Mouse (Mus musculus) adrenal gland, postnatal 14 days (tissue): Measurements from ENCODE around the gene Pacs2. TPM values are rescaled to one million over a fixed set of nuclear protein-coding genes. Genes with fewer than 3 reads are reported as not detected.

Experiments
- DNase-seq: peaks from one replicate; pipeline ENCODE4 v3.0.0; 2021; ENCODE audit warnings: mixed read lengths
- total RNA-seq: library from RNA; stranded (reverse); gene quantifications from 2 replicates; pipeline ENCODE4 v1.2.3, GENCODE M21; 2021

Pacs2 gene
- total RNA-seq, 1 experiment from 2014 or later: 30.0 TPM

- DNase-seq: no peak
These were observed 1.9 kb upstream of the Pacs2 start for GRCm38 (mm10) chr12:113012443-113012842.

- DNase-seq: no peak
These were observed 1.3 kb upstream of the Pacs2 start for GRCm38 (mm10) chr12:113013021-113013491.

GRCm38 (mm10) chr12:113014561-113015556 is 551 bp downstream of the Pacs2 start:
- peak; percentile 56 for DNase-seq

DNA sequence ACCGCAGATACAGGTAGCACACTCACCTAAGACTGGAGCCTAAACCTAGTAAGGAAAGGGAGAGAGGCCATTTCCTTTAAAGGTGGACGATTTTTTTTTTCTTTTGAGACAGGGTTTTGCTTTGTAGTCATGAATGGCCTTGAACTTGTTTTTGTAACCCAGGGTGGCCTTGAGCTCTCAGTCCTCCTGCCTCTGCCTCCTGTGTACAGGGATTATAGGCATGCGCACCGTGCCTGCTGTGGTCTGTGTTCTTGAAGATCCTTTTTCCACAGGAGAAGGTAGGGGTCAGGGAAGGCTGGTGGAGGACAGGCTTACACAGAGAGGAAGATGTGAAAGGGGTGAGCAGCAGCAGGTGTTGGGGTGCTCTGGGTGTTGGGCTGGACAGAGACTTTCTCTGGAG is 1.6 kb downstream of the Pacs2 start:
- no peak for DNase-seq

DNA sequence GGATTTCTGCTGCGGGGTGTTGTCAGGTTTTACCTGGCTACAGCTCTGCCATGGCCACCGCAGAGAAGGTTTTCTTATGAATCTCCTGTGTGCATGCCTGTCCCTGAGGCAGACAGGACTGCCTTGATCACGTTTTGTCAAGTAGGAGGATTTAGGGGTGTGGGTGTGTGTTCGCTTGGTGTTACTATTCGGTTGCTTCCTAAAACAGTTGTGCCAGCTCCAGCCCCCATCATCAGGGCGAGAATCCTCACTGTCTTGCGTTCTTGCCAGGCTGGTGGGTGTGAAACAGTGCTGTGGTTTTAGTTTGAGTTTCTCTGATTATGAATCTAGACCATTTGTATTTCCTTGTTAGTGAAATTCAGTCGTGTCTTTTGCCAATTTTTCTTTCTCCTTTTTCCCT is 2.7 kb downstream of the Pacs2 start:
- DNase-seq: no peak

DNA sequence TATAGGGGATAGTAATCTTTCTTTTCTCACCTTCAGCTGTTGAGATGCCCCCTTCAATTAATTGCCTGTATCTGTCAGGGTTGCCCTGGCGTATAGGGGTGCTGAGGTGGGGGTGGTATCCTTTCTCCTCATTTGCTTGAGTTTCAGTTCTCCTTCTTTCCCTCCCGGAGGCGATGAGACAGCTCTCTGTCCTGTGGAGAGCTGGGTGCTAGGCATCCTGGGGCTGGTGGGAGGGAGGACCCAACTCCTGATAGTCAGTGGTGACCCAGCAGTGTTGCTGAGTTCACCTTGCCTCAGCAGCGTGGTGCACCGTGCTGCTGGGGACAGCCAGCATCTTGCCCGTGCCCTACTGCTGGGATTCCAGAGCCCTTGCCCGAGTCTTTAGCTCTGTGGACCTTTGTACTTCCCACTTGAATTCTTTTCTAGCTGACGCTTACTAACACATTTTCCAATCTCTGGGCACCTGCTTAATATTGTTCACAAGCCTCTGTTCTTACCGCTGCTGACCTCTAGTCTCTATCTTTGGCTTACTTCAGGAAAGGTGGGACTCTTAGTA is 3.2 kb downstream of the Pacs2 start:
- DNase-seq: no peak

- no peak for DNase-seq
These were observed 4.5 kb downstream of the Pacs2 start for GRCm38 (mm10) chr12:113018763-113019162.

- no peak for DNase-seq
These were observed 7.2 kb downstream of the Pacs2 start for GRCm38 (mm10) chr12:113021488-113021887.

DNA sequence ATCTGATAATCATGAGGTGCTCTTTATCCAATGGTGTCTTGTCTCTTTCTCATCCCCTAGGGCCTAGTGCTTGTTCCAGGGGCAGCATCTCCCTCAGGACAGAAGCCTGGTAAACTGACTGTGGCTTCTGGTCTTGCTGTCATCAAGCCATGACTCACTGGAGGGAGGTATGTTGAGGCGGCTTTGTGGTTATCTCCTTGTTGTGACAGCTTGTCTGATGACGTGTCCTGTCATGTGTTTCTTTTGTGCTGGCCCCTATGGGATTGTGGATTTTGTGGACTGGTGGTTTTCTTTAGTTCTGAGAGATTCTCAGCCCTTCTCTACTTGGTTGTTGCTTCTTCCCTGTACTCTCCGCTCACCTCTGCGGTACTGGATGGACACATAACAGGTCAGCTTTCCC is 8.8 kb downstream of the Pacs2 start:
- no peak for DNase-seq

DNA sequence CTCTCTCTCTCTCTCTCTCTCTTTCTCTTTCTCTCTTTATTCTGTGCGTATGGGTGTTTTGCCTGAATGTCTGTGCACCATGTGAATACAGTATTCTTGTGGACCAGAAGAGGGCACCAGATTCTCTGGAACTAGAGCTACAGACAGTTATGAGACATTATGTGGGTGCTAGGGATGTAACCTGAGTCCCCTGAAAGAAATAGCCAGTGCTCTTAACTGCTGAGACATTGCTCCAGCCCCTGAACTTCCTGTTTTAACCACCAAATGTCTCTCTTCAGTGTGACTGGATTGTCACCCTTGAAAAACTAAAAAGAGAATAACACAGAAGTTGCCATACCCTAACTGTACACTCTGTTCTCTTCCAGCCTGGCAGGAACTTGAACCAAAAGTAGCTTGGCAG is 12.2 kb downstream of the Pacs2 start:
- no peak for DNase-seq

GRCm38 (mm10) chr12:113027495-113027894 is 13.2 kb downstream of the Pacs2 start:
- no peak for DNase-seq

DNA sequence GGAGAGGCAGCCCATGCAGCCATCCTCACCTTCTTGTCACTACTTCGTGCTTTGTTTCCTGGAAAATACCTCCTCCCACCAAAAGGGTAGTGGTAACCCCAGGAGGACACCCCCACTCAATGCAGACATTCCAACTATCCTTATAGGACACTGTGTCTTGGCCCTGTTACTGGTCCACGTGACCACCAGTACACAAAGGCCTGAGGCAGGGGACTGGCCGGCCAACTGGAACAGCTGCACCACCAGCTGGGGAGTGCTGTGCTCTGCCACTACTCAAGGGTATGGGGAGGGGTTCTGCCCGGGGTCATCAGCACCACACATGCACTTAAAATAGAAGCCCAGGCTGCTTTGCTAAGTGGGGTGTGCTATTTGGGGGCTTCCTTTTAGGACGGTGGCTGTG is 13.8 kb downstream of the Pacs2 start:
- no peak for DNase-seq

- DNase-seq: no peak
These were observed 14.6 kb downstream of the Pacs2 start for GRCm38 (mm10) chr12:113028898-113029297.

GRCm38 (mm10) chr12:113030046-113030445 is 15.7 kb downstream of the Pacs2 start:
- DNase-seq: no peak

- DNase-seq: no peak
These were observed 16.7 kb downstream of the Pacs2 start for GRCm38 (mm10) chr12:113030993-113031392.

GRCm38 (mm10) chr12:113031441-113031840 is 17.1 kb downstream of the Pacs2 start:
- DNase-seq: no peak

- DNase-seq: no peak
These were observed 18.3 kb downstream of the Pacs2 start for GRCm38 (mm10) chr12:113032296-113033250.

GRCm38 (mm10) chr12:113035093-113035492 is 20.8 kb downstream of the Pacs2 start:
- no peak for DNase-seq

GRCm38 (mm10) chr12:113036996-113037395 is 22.7 kb downstream of the Pacs2 start:
- no peak for DNase-seq

DNA sequence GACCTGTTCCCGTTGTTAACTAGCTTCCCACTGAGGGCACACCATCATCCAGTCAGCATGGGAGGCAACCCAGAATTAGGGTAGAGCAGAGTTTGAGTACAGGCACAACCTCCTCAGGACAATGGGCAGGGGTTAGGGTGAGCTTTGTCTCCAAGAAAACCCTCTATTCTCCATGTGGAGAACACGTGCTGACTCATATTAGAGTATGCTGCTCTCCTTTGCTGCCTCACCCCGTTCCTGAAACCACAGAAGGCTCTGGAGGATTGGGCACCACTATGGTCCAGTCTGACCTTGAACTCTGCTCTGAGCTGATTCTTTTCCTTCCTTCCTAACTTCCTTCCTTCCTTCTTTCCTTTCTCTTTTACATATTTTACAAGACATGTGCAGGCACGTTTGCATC is 24.1 kb downstream of the Pacs2 start:
- no peak for DNase-seq

- peak; percentile 40 for DNase-seq
These were observed 27.5 kb downstream of the Pacs2 start for GRCm38 (mm10) chr12:113041481-113042439.
